Mouse (Mus musculus) intestine, embryonic 16.5 days (tissue): Measurements from ENCODE around the gene Mthfd1. TPM values are rescaled to one million over a fixed set of nuclear protein-coding genes. Genes with fewer than 3 reads are reported as not detected.

Experiments used
- ATAC-seq: fragments of 200-750 bp; cut with Nextera tagmentation; 2 replicates; pipeline ENCODE4 v1.8.0; 2017; ENCODE audit warnings: moderate TSS enrichment, moderate library complexity
- H3K27ac ChIP-seq: fragments of 300-500 bp; sonication (generic); 2 replicates; pipeline ENCODE4 v1.5.1; 2014; ENCODE audit warnings: mild to moderate bottlenecking, low read length
- H3K27me3 ChIP-seq: fragments of 300-500 bp; sonication (generic); replicated peaks from 2 replicates; pipeline ENCODE4 v1.6.1; 2014; ENCODE audit warnings: low read length, control low read depth, mixed read lengths; ENCODE audit not compliant: control insufficient read depth, insufficient read depth
- H3K36me3 ChIP-seq: fragments of 300-500 bp; sonication (generic); 2 replicates; pipeline ENCODE4 v1.6.1; 2014; ENCODE audit warnings: low read length, control low read depth; ENCODE audit not compliant: control insufficient read depth, insufficient read depth
- H3K4me1 ChIP-seq: fragments of 300-500 bp; sonication (generic); 2 replicates; pipeline ENCODE4 v1.6.1; 2014; ENCODE audit warnings: low read length, control low read depth, mixed read lengths; ENCODE audit not compliant: control insufficient read depth, insufficient read depth
- H3K4me2 ChIP-seq: fragments of 300-500 bp; sonication (generic); 2 replicates; pipeline ENCODE4 v1.6.1; 2014; ENCODE audit warnings: low read depth, low read length, control low read depth
- H3K4me3 ChIP-seq: fragments of 300-500 bp; sonication (generic); 2 replicates; pipeline ENCODE4 v1.5.1; 2014; ENCODE audit warnings: mild to moderate bottlenecking, low read length
- H3K9ac ChIP-seq: fragments of 300-500 bp; sonication (generic); 2 replicates; pipeline ENCODE4 v1.6.1; 2014; ENCODE audit warnings: low read depth, low read length
- H3K9me3 ChIP-seq: fragments of 300-500 bp; sonication (generic); 2 replicates; pipeline ENCODE4 v1.6.1; 2016; ENCODE audit warnings: low read length, control low read depth; ENCODE audit not compliant: control insufficient read depth
- WGBS: fragments of 180-500 bp; shearing (Covaris S2); extraction: QIAGEN DNeasy Blood & Tissue Kit; methylation state at CpG from one replicate; pipeline ENCODE4 v1.1.7; 2014; 5-methylcytosine and 5-hydroxymethylcytosine counted together
- polyA plus RNA-seq: library from polyadenylated mRNA; unstranded; fragments of >200 nt; fragmentation: Nextera tagmentation; extraction: Ambion mirVana; gene quantifications from 2 replicates; pipeline ENCODE4 v1.2.1, GENCODE M21; 2015

Mthfd1 gene
- polyA plus RNA-seq, 1 experiment from 2014 or later = 98.8 TPM

- no peaks in the 10 kb centered on the region for H3K4me1 ChIP-seq
- WGBS = 86% methylated on average over 3 of the region's 3 CpGs
- no peaks in the 10 kb centered on the region for H3K9me3 ChIP-seq
- no peak overlapping the region for H3K9ac ChIP-seq
- H3K4me3 ChIP-seq = no peak overlapping the region
- no peak for ATAC-seq
- H3K4me2 ChIP-seq = no peak overlapping the region
- no peaks in the 10 kb centered on the region for H3K36me3 ChIP-seq
- H3K27ac ChIP-seq = no peak overlapping the region
- no peaks in the 10 kb centered on the region for H3K27me3 ChIP-seq
Measured at GRCm38 (mm10) chr12:76240670-76241069, 14.4 kb upstream of the Mthfd1 start.

- ATAC-seq = no peak
- no peaks in the 10 kb centered on the region for H3K4me1 ChIP-seq
- WGBS = 78% methylated on average over 3 of the region's 3 CpGs
- H3K9me3 ChIP-seq = no peaks in the 10 kb centered on the region
- H3K4me3 ChIP-seq = no peak overlapping the region
- no peaks in the 10 kb centered on the region for H3K36me3 ChIP-seq
- H3K4me2 ChIP-seq = no peak overlapping the region
- H3K9ac ChIP-seq = no peak overlapping the region
- H3K27ac ChIP-seq = no peak overlapping the region
- H3K27me3 ChIP-seq = no peaks in the 10 kb centered on the region
Measured at GRCm38 (mm10) chr12:76241084-76241483, 14.0 kb upstream of the Mthfd1 start.

- no peak overlapping the region for H3K27ac ChIP-seq
- H3K36me3 ChIP-seq = no peaks in the 10 kb centered on the region
- H3K27me3 ChIP-seq = no peaks in the 10 kb centered on the region
- no peak overlapping the region for H3K4me3 ChIP-seq
- no peaks in the 10 kb centered on the region for H3K4me1 ChIP-seq
- H3K9me3 ChIP-seq = no peaks in the 10 kb centered on the region
- no peak for ATAC-seq
- H3K9ac ChIP-seq = no peak overlapping the region
- WGBS = 52% methylated on average over 5 of the region's 5 CpGs
- H3K4me2 ChIP-seq = no peak overlapping the region
Measured at GRCm38 (mm10) chr12:76241833-76242232, 13.3 kb upstream of the Mthfd1 start.

- no peaks in the 10 kb centered on the region for H3K36me3 ChIP-seq
- no peaks in the 10 kb centered on the region for H3K4me1 ChIP-seq
- no peak for ATAC-seq
Measured at GRCm38 (mm10) chr12:76244981-76245380, 10.1 kb upstream of the Mthfd1 start.

GRCm38 (mm10) chr12:76246646-76247045 lies 8.5 kb upstream of the Mthfd1 start, which contains the start of gene Tex21:
Tex21 (minus strand) TSS chr12:76246746.
- H3K4me3 ChIP-seq = no peak within 1 kb of the TSS

More at GRCm38 (mm10) chr12:76244981-76245380, 10.1 kb upstream of the Mthfd1 start:
- Histone ChIP-seq H3K27me3 (no peaks in the 10 kb centered on the region), H3K27ac (no peak overlapping the region), H3K4me2 (no peak overlapping the region), H3K9me3 (no peaks in the 10 kb centered on the region), H3K4me3 (no peak overlapping the region), H3K9ac (no peak overlapping the region)
- WGBS = 84% methylated on average over 8 of the region's 8 CpGs

GRCm38 (mm10) chr12:76253090-76253489 lies 2.0 kb upstream of the Mthfd1 start:
- H3K27ac ChIP-seq = no peak overlapping the region
- H3K9ac ChIP-seq = no peak overlapping the region
- H3K27me3 ChIP-seq = no peaks in the 10 kb centered on the region
- no peak overlapping the region for H3K4me3 ChIP-seq
- no peak overlapping the region for H3K4me2 ChIP-seq
- peaks cover 7% of the 10 kb centered on the region; the same call in 1 of the 2 replicates for H3K4me1 ChIP-seq
- H3K36me3 ChIP-seq = no peaks in the 10 kb centered on the region
- ATAC-seq = no peak
- no peaks in the 10 kb centered on the region for H3K9me3 ChIP-seq
- 69% methylated on average over 1 of the region's 1 CpGs for WGBS

More at GRCm38 (mm10) chr12:76246646-76247045, 8.5 kb upstream of the Mthfd1 start, which contains the start of gene Tex21:
- no peaks in the 10 kb centered on the region for H3K27me3 ChIP-seq
- no peak for ATAC-seq
- H3K4me1 ChIP-seq = no peaks in the 10 kb centered on the region
- H3K36me3 ChIP-seq = no peaks in the 10 kb centered on the region
- H3K9ac ChIP-seq = no peak within 1 kb of the TSS
- H3K4me2 ChIP-seq = no peak within 1 kb of the TSS
- no peak within 1 kb of the TSS for H3K27ac ChIP-seq
- WGBS = 82% methylated on average over 6 of the region's 6 CpGs
- H3K9me3 ChIP-seq = no peaks in the 10 kb centered on the region

GRCm38 (mm10) chr12:76253591-76253990 lies 1.5 kb upstream of the Mthfd1 start:
- Histone ChIP-seq H3K36me3 (no peaks in the 10 kb centered on the region), H3K9ac (no peak overlapping the region), H3K27me3 (no peaks in the 10 kb centered on the region), H3K4me3 (no peak overlapping the region), H3K4me2 (no peak overlapping the region), H3K27ac (no peak overlapping the region), H3K4me1 (peaks cover 8% of the 10 kb centered on the region; the same call in 1 of the 2 replicates), H3K9me3 (no peaks in the 10 kb centered on the region)
- 73% methylated on average over 2 of the region's 2 CpGs for WGBS
- ATAC-seq = no peak

- Histone ChIP-seq H3K9me3 (no peaks in the 10 kb centered on the region), H3K9ac (no peak overlapping the region), H3K27ac (no peak overlapping the region), H3K4me3 (no peak overlapping the region), H3K27me3 (no peaks in the 10 kb centered on the region), H3K36me3 (no peaks in the 10 kb centered on the region), H3K4me2 (no peak overlapping the region), H3K4me1 (peaks cover 10% of the 10 kb centered on the region; the same call in 1 of the 2 replicates)
- no peak for ATAC-seq
- 78% methylated on average over 8 of the region's 8 CpGs for WGBS
Measured at GRCm38 (mm10) chr12:76253991-76254390, 1.1 kb upstream of the Mthfd1 start.

GRCm38 (mm10) chr12:76255499-76255875 lies 389 bp downstream of the Mthfd1 start:
- Histone ChIP-seq H3K27me3 (no peaks in the 10 kb centered on the region), H3K27ac (peak overlapping the region; percentile 69), H3K36me3 (no peaks in the 10 kb centered on the region), H3K9ac (peak overlapping the region; percentile 81), H3K4me2 (peak overlapping the region; percentile 93), H3K4me3 (peak overlapping the region; percentile 73), H3K4me1 (peaks cover 10% of the 10 kb centered on the region; the same call in 1 of the 2 replicates), H3K9me3 (no peaks in the 10 kb centered on the region)
- under 1% methylated on average over 11 of the region's 11 CpGs for WGBS
- ATAC-seq = peak; percentile 53
